Mouse (Mus musculus): Measurements from ENCODE around the gene Fbxl21.
A peak's percentile ranks its signal among the peaks of the same experiment; 100 is the strongest.

Fbxl21 gene

GRCm38 (mm10) chr13:56534931-56535330, 12.7 kb downstream of the Fbxl21 start:
- DNase-seq (ENCODE audit: low spot score in 2 of 2) = no peak

- DNase-seq (ENCODE audit: low spot score in 2 of 2) = peak in 1 of 2 experiments; percentile 13
Measured at GRCm38 (mm10) chr13:56535570-56535969, 13.3 kb downstream of the Fbxl21 start.

- DNase-seq (ENCODE audit: low spot score in 2 of 2) = no peak
Measured at GRCm38 (mm10) chr13:56537026-56537425, 14.8 kb downstream of the Fbxl21 start.

GRCm38 (mm10) chr13:56539846-56540245, 17.6 kb downstream of the Fbxl21 start:
- peak in 1 of 2 experiments; percentile 48 for DNase-seq (ENCODE audit: low spot score in 2 of 2)

- no peak for DNase-seq (ENCODE audit: low spot score in 2 of 2)
Measured at GRCm38 (mm10) chr13:56543805-56544204, 21.5 kb downstream of the Fbxl21 start.

GRCm38 (mm10) chr13:56544956-56545355, 22.7 kb downstream of the Fbxl21 start:
- no peak for DNase-seq (ENCODE audit: low spot score in 2 of 2)

- DNase-seq (ENCODE audit: low spot score in 2 of 2) = no peak
Measured at GRCm38 (mm10) chr13:56548401-56548800, 26.1 kb downstream of the Fbxl21 start, which contains the start of gene Lect2. Lect2 (minus strand) TSS chr13:56548502.

GRCm38 (mm10) chr13:56549364-56549763, 27.1 kb downstream of the Fbxl21 start:
- no peak for DNase-seq (ENCODE audit: low spot score in 2 of 2)

GRCm38 (mm10) chr13:56550574-56550973, 28.3 kb downstream of the Fbxl21 start:
- no peak for DNase-seq (ENCODE audit: low spot score in 2 of 2)

GRCm38 (mm10) chr13:56551661-56552060, 29.4 kb downstream of the Fbxl21 start:
- no peak for DNase-seq (ENCODE audit: low spot score in 2 of 2)

GRCm38 (mm10) chr13:56553923-56554322, 31.7 kb downstream of the Fbxl21 start:
- no peak for DNase-seq (ENCODE audit: low spot score in 2 of 2)

- DNase-seq (ENCODE audit: low spot score in 2 of 2) = peak; percentile 12 to 37
Measured at GRCm38 (mm10) chr13:56554409-56554808, 32.1 kb downstream of the Fbxl21 start.

- no peak for DNase-seq (ENCODE audit: low spot score in 2 of 2)
Measured at GRCm38 (mm10) chr13:56555957-56556356, 33.7 kb downstream of the Fbxl21 start.

- no peak for DNase-seq (ENCODE audit: low spot score in 2 of 2)
Measured at GRCm38 (mm10) chr13:56556701-56557100, 34.4 kb downstream of the Fbxl21 start.

GRCm38 (mm10) chr13:56558811-56559210, 36.5 kb downstream of the Fbxl21 start:
- no peak for DNase-seq (ENCODE audit: low spot score in 2 of 2)

- no peak for DNase-seq (ENCODE audit: low spot score in 2 of 2)
Measured at GRCm38 (mm10) chr13:56559841-56560370, 37.6 kb downstream of the Fbxl21 start.

GRCm38 (mm10) chr13:56561129-56561528, 38.9 kb downstream of the Fbxl21 start:
- no peak for DNase-seq (ENCODE audit: low spot score in 2 of 2)

- peak in 1 of 2 experiments; percentile 31 for DNase-seq (ENCODE audit: low spot score in 2 of 2)
Measured at GRCm38 (mm10) chr13:56563075-56563474, 40.8 kb downstream of the Fbxl21 start.

- no peak for DNase-seq (ENCODE audit: low spot score in 2 of 2)
Measured at GRCm38 (mm10) chr13:56566336-56566735, 44.1 kb downstream of the Fbxl21 start.

GRCm38 (mm10) chr13:56571645-56572044, 49.4 kb downstream of the Fbxl21 start:
- DNase-seq (ENCODE audit: low spot score in 2 of 2) = no peak

GRCm38 (mm10) chr13:56575074-56575473, 52.8 kb downstream of the Fbxl21 start:
- DNase-seq (ENCODE audit: low spot score in 2 of 2) = no peak

GRCm38 (mm10) chr13:56575701-56576321, 53.5 kb downstream of the Fbxl21 start:
- DNase-seq (ENCODE audit: low spot score in 2 of 2) = peak; percentile 17 to 73

- no peak for DNase-seq (ENCODE audit: low spot score in 2 of 2)
Measured at GRCm38 (mm10) chr13:56578097-56578496, 55.8 kb downstream of the Fbxl21 start.

- no peak for DNase-seq (ENCODE audit: low spot score in 2 of 2)
Measured at GRCm38 (mm10) chr13:56580450-56580849, 58.2 kb downstream of the Fbxl21 start.
